Mouse (Mus musculus): ENCODE results near the gene Atg7. TPM values are rescaled to one million over a fixed set of nuclear protein-coding genes. Genes with fewer than 3 reads are reported as not detected.

Gene Atg7
- polyA plus RNA-seq, 1 experiment, result 14.7 TPM

DNA sequence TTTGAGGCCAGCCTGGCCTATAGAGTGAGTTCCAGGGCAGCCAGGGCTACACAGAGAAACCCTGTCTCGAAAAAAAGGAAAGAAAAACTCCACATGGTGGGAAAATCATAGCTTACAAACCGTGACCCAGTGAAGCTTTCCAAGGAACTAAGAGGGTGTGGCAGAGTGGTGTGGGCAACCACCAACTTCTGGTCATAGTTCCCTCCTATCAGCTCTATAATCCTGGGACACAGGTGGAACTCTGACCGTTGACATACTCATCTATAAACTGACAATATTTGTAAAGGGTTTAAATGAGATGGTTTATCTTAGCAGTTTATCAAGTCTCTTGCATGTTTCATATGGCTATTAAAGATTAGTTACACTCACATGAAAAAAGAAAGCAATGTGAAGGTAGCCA lies 64.1 kb downstream of the Atg7 start:
- no peaks in the 10 kb centered on the region for H3K79me3 ChIP-seq (ENCODE audit: low read depth)
- H3K27me3 ChIP-seq (ENCODE audit: control insufficient read depth, insufficient read depth, insufficient read length), result no peaks in the 10 kb centered on the region
- H3K79me2 ChIP-seq (ENCODE audit: control insufficient read depth, insufficient read depth), result no peaks in the 10 kb centered on the region
- peaks cover 4% of the 10 kb centered on the region for H3K36me3 ChIP-seq (ENCODE audit: control insufficient read depth, insufficient read depth)
- TF ChIP-seq USF1 (IDR thresholded peaks at IDR 0.05; ENCODE audit: low read depth), result no peak
- no peak for TF ChIP-seq MAX (IDR thresholded peaks at IDR 0.05)
- TF ChIP-seq CEBPB (IDR thresholded peaks at IDR 0.05; ENCODE audit: low read depth), result no peak
- H3K4me3 ChIP-seq (ENCODE audit: insufficient read depth, poor library complexity, severe bottlenecking), result no peak overlapping the region
- no peak overlapping the region for H3ac ChIP-seq (ENCODE audit: control insufficient read depth, insufficient read length, low read depth)

DNA sequence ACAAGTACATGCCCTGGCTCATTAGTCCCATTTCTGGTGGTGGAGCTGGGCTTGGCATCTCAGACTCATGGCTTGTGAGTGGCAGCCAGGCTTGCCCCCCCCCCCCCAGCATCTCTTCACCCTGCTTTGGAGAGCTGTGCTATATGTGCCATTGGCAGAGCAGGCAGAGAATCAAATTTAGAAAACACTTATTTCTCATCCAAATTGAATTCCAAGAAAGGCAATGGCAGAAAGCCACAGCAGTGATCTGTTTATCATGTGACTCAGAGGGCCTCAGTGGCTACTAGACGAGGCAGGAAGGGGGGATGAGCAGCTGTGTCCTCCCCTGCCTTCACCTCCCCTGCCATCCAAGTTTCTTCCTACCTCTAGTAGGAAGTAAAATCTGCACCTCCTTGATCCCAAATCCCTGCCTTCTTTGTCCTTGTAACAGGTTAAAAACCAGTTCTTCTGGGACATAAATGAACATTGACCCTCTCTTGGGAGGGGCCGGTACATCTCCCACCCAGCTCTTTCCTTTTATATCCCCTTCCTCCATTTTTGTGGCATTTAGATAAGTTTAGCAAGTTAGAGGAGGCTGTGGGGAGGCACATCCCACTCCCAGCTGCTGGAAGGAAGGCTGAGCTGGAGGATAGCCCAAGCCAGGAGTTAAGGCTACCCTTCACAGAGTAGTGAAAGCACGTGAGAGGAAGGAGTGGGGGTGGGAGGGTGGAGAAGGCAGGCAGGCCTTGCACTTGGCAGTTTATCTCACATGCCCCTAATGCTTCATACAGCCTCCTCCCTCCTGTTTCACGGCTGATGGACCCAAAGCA lies 69.5 kb downstream of the Atg7 start:
- no peak overlapping the region for H3K4me3 ChIP-seq (ENCODE audit: insufficient read depth, poor library complexity, severe bottlenecking)
- H3K27me3 ChIP-seq (ENCODE audit: control insufficient read depth, insufficient read depth, insufficient read length), result no peaks in the 10 kb centered on the region
- H3K36me3 ChIP-seq (ENCODE audit: control insufficient read depth, insufficient read depth), result no peaks in the 10 kb centered on the region
- TF ChIP-seq USF1 (IDR thresholded peaks at IDR 0.05; ENCODE audit: low read depth), result no peak
- no peak for TF ChIP-seq CEBPB (IDR thresholded peaks at IDR 0.05; ENCODE audit: low read depth)
- TF ChIP-seq MYOD1 (IDR thresholded peaks at IDR 0.05; ENCODE audit: control insufficient read depth, insufficient read length, low read depth), result no peak
- no peak for TF ChIP-seq MYOG (IDR thresholded peaks at IDR 0.05; ENCODE audit: control insufficient read depth, extremely low read depth, insufficient read length)
- no peak for TF ChIP-seq MAX (IDR thresholded peaks at IDR 0.05)
- no peak for TF ChIP-seq CTCF (IDR thresholded peaks at IDR 0.05; ENCODE audit: control insufficient read depth, insufficient read depth, insufficient read length)
- TF ChIP-seq FOSL1 (IDR thresholded peaks at IDR 0.05; ENCODE audit: insufficient read depth, low read length, poor library complexity, severe bottlenecking), result no peak
- H3K79me2 ChIP-seq (ENCODE audit: control insufficient read depth, insufficient read depth), result no peaks in the 10 kb centered on the region
- no peak overlapping the region for H3ac ChIP-seq (ENCODE audit: control insufficient read depth, insufficient read length, low read depth)
- no peaks in the 10 kb centered on the region for H3K79me3 ChIP-seq (ENCODE audit: low read depth)

DNA sequence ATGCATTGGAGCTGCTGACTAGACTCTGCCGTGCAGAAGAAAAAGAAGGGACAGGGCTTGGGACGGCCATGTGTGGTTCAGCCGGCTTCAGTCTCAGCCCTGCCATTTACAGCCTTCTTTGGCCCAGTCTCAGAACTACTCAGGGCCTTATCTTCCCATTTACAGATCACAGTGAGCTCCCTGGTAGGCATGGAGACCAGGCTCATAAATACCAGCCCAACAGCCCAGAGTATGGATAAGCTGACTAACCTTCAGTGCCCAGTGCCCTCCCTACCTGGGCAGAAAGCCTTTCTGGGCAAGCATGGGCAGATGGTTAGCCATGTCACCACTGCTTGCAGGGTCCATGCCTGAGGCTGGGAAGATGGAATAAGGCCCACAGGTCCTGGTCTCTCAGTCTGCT lies 70.6 kb downstream of the Atg7 start:
- no peaks in the 10 kb centered on the region for H3K36me3 ChIP-seq (ENCODE audit: control insufficient read depth, insufficient read depth)
- no peaks in the 10 kb centered on the region for H3K79me2 ChIP-seq (ENCODE audit: control insufficient read depth, insufficient read depth)
- H3K79me3 ChIP-seq (ENCODE audit: low read depth), result no peaks in the 10 kb centered on the region
- H3K27me3 ChIP-seq (ENCODE audit: control insufficient read depth, insufficient read depth, insufficient read length), result no peaks in the 10 kb centered on the region
- TF ChIP-seq MYOD1 (IDR thresholded peaks at IDR 0.05; ENCODE audit: control insufficient read depth, insufficient read length, low read depth) (no peak), MYOG (IDR thresholded peaks at IDR 0.05; ENCODE audit: control insufficient read depth, extremely low read depth, insufficient read length) (no peak)
- no peak overlapping the region for H3K4me3 ChIP-seq (ENCODE audit: insufficient read depth, poor library complexity, severe bottlenecking)
- no peak overlapping the region for H3ac ChIP-seq (ENCODE audit: control insufficient read depth, insufficient read length, low read depth)

DNA sequence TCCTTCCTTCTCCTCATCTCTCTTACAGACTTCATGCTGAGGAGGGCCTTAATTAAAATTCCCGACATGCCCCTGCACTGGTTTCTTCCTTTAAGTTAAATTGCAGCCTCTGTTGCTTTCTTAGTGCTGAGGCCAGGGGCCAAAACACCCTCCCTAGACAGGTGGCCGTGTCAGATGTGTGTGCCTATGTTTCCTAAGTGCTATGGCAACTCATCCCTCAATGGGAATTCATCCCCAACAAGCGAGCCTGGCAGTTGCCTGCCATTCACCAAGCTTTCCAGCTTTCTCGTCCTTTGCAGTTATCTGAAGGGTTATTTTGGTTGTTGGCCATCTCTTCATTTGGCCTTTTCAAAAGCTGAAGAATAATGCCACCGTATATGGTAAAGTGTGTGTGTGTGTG lies 71.8 kb downstream of the Atg7 start:
- no peak overlapping the region for H3ac ChIP-seq (ENCODE audit: control insufficient read depth, insufficient read length, low read depth)
- H3K4me3 ChIP-seq (ENCODE audit: insufficient read depth, poor library complexity, severe bottlenecking), result no peak overlapping the region
- no peaks in the 10 kb centered on the region for H3K79me3 ChIP-seq (ENCODE audit: low read depth)
- TF ChIP-seq CEBPB (IDR thresholded peaks at IDR 0.05; ENCODE audit: low read depth) (no peak), USF1 (IDR thresholded peaks at IDR 0.05; ENCODE audit: low read depth) (no peak), MYOG (IDR thresholded peaks at IDR 0.05; ENCODE audit: control insufficient read depth, extremely low read depth, insufficient read length) (no peak), MAX (IDR thresholded peaks at IDR 0.05) (no peak), FOSL1 (IDR thresholded peaks at IDR 0.05; ENCODE audit: insufficient read depth, low read length, poor library complexity, severe bottlenecking) (no peak), CTCF (IDR thresholded peaks at IDR 0.05; ENCODE audit: control insufficient read depth, insufficient read depth, insufficient read length) (no peak), MYOD1 (IDR thresholded peaks at IDR 0.05; ENCODE audit: control insufficient read depth, insufficient read length, low read depth) (no peak)
- no peaks in the 10 kb centered on the region for H3K79me2 ChIP-seq (ENCODE audit: control insufficient read depth, insufficient read depth)
- no peaks in the 10 kb centered on the region for H3K36me3 ChIP-seq (ENCODE audit: control insufficient read depth, insufficient read depth)
- H3K27me3 ChIP-seq (ENCODE audit: control insufficient read depth, insufficient read depth, insufficient read length), result no peaks in the 10 kb centered on the region

DNA sequence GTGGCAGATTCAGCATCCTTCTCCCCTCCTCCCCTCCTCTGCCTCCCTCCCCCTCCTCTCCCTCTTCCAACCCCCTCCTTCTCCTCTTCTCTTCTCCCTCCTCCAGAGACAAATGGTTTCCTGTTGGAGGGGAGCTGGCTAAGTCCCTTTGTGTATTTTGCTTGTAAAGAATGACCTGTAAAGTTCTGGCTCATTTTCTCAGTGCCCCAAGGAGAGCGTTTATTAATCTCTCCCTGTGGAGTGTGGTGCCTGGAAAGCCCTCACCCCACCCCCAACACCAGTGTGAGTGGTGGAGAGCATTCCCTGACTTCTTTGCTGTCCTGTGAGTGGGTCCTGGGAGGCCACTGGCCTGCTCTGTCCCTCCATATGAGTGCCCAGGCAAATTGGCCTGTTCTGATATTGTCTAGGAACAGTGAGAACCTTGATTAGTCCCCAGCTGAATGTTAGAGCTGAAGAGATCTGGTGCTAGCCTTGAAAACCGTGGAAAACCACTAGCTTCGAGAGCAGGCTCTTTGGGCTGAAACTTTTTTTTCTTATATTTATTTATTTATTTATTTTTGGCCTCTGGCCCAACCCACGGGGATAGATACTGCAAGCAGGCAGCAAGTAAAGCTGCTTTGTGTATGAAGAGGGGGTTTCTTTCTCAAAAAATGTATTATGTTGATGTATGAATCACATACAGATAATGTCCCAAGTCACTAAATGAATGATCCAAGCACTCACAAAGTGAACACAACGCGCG lies 72.6 kb downstream of the Atg7 start:
- Histone ChIP-seq H3K36me3 (ENCODE audit: control insufficient read depth, insufficient read depth) (no peaks in the 10 kb centered on the region), H3K79me3 (ENCODE audit: low read depth) (no peaks in the 10 kb centered on the region), H3K79me2 (ENCODE audit: control insufficient read depth, insufficient read depth) (no peaks in the 10 kb centered on the region), H3K27me3 (ENCODE audit: control insufficient read depth, insufficient read depth, insufficient read length) (no peaks in the 10 kb centered on the region), H3ac (ENCODE audit: control insufficient read depth, insufficient read length, low read depth) (no peak overlapping the region), H3K4me3 (ENCODE audit: insufficient read depth, poor library complexity, severe bottlenecking) (no peak overlapping the region)
- no peak for TF ChIP-seq USF1 (IDR thresholded peaks at IDR 0.05; ENCODE audit: low read depth)
- no peak for TF ChIP-seq CEBPB (IDR thresholded peaks at IDR 0.05; ENCODE audit: low read depth)
- no peak for TF ChIP-seq MAX (IDR thresholded peaks at IDR 0.05)
- TF ChIP-seq CTCF (IDR thresholded peaks at IDR 0.05; ENCODE audit: control insufficient read depth, insufficient read depth, insufficient read length), result no peak
- no peak for TF ChIP-seq FOSL1 (IDR thresholded peaks at IDR 0.05; ENCODE audit: insufficient read depth, low read length, poor library complexity, severe bottlenecking)
- no peak for TF ChIP-seq MYOG (IDR thresholded peaks at IDR 0.05; ENCODE audit: control insufficient read depth, extremely low read depth, insufficient read length)
- no peak for TF ChIP-seq MYOD1 (IDR thresholded peaks at IDR 0.05; ENCODE audit: control insufficient read depth, insufficient read length, low read depth)

DNA sequence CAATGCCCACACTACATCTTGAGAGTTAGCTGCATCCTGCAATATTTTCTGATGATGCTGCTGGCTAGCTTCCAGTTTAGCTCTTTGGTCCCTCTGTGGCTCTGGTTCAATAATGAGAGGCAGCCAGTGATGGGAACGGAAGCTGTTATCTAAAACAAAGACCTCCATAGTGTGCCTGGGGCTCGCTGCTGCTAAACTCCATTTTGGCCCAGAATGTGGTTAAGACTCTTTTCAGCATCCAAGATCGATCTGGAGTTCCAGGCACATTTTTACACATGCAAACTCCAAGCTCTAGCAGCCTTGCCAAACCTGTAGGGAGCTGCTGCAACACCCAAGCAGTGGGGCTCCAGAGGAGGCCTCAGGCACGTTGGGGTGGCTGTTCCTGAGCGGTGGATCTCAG lies 76.2 kb downstream of the Atg7 start:
- Histone ChIP-seq H3K79me3 (ENCODE audit: low read depth) (no peaks in the 10 kb centered on the region), H3K27me3 (ENCODE audit: control insufficient read depth, insufficient read depth, insufficient read length) (no peaks in the 10 kb centered on the region), H3ac (ENCODE audit: control insufficient read depth, insufficient read length, low read depth) (no peak overlapping the region), H3K36me3 (ENCODE audit: control insufficient read depth, insufficient read depth) (no peaks in the 10 kb centered on the region), H3K79me2 (ENCODE audit: control insufficient read depth, insufficient read depth) (no peaks in the 10 kb centered on the region), H3K4me3 (ENCODE audit: insufficient read depth, poor library complexity, severe bottlenecking) (no peak overlapping the region)
- TF ChIP-seq MAX (IDR thresholded peaks at IDR 0.05) (no peak), FOSL1 (IDR thresholded peaks at IDR 0.05; ENCODE audit: insufficient read depth, low read length, poor library complexity, severe bottlenecking) (no peak), CTCF (IDR thresholded peaks at IDR 0.05; ENCODE audit: control insufficient read depth, insufficient read depth, insufficient read length) (no peak), CEBPB (IDR thresholded peaks at IDR 0.05; ENCODE audit: low read depth) (no peak), USF1 (IDR thresholded peaks at IDR 0.05; ENCODE audit: low read depth) (no peak), MYOG (IDR thresholded peaks at IDR 0.05; ENCODE audit: control insufficient read depth, extremely low read depth, insufficient read length) (no peak), MYOD1 (IDR thresholded peaks at IDR 0.05; ENCODE audit: control insufficient read depth, insufficient read length, low read depth) (no peak)

Data from C2C12 (cell line).